In genomic region chr9:122886372-122887179, GRCm38 (mm10) we compare ENCODE assay signal across 8 mouse cellular contexts. TPM values are rescaled to one million over a fixed set of nuclear protein-coding genes. Genes with fewer than 3 reads are reported as not detected.
A peak's percentile ranks its signal among the peaks of the same experiment; 100 is the strongest.
DNase-seq lines count a peak whose midpoint lies in the region; ATAC-seq and TF ChIP-seq lines count a peak whose summit lies in the region.

No protein-coding gene starts in this region.

- peak overlapping the region; percentile 63 for H3K9ac ChIP-seq in lung, embryonic 15.5 days

- peak; percentile 80 for DNase-seq in NIH3T3 (ENCODE audit: low read depth)
- peak; percentile 74 for DNase-seq in cerebellum, adult 9-11 months
- peak; percentile 27 to 75 for DNase-seq in frontal cortex, adult 2 months (ENCODE audit: extremely low spot score in 1 of 2, low spot score in 1 of 2)
- DNase-seq in layer of hippocampus, adult 8-10 months (ENCODE audit: low spot score in 2 of 2), result peak; percentile 44 to 45
- peak; percentile 38 to 55 for DNase-seq in thymus, adult 18-20 months

- no peaks in the 10 kb centered on the region for H3K4me1 ChIP-seq in lung, embryonic 15.5 days
- H3K4me1 ChIP-seq in olfactory bulb, adult 2 months (ENCODE audit: control insufficient read depth, insufficient read depth, low read length), result no peaks in the 10 kb centered on the region

- WGBS in lung, embryonic 15.5 days, result 7% methylated on average over 54 of the region's 54 CpGs
- WGBS in olfactory bulb, adult 2 months, result 6% methylated on average over 54 of the region's 54 CpGs

- H3K4me3 ChIP-seq in lung, embryonic 15.5 days, result peak overlapping the region; percentile 69
- peak overlapping the region; percentile 75 for H3K4me3 ChIP-seq in olfactory bulb, adult 2 months (ENCODE audit: insufficient read depth, low read depth, low read length)

- TF ChIP-seq CTCF in olfactory bulb, adult 2 months (IDR thresholded peaks at IDR 0.05; ENCODE audit: insufficient read depth, low read depth, low read length), result 0 out of 2 replicates have a peak, but pooled peaks have one; percentile 10

- no peaks in the 10 kb centered on the region for H3K9me3 ChIP-seq in lung, embryonic 15.5 days

- peak overlapping the region; percentile 82 for H3K4me2 ChIP-seq in lung, embryonic 15.5 days

- TF ChIP-seq POLR2A in olfactory bulb, adult 2 months (IDR thresholded peaks at IDR 0.05; ENCODE audit: insufficient read depth, low read depth, low read length), result peak; percentile 73

- ATAC-seq in hematopoietic stem cell, adult 5-6 weeks (replicated peaks in 1 of 2; ENCODE audit: insufficient read depth in 1 of 2, low FRiP score in 2 of 2, low TSS enrichment in 1 of 2, low read depth in 1 of 2, poor library complexity in 2 of 2, severe bottlenecking in 2 of 2), result peak; percentile 46 to 87
- ATAC-seq in lung, embryonic 15.5 days (ENCODE audit: borderline replicate concordance, extremely low read depth, low FRiP score, low TSS enrichment), result peak; percentile 76

- H3K36me3 ChIP-seq in lung, embryonic 15.5 days, result no peaks in the 10 kb centered on the region

- no peaks in the 10 kb centered on the region for H3K27me3 ChIP-seq in lung, embryonic 15.5 days

- peak overlapping the region; percentile 4; the same call in 1 of the 2 replicates for H3K27ac ChIP-seq in lung, embryonic 15.5 days
- H3K27ac ChIP-seq in olfactory bulb, adult 2 months (ENCODE audit: insufficient read depth, low read depth, low read length), result no peak overlapping the region

RNA-seq across cellular contexts. Expression of gene Zkscan7, which starts 1.1 kb away (rescaled TPM):
- polyA plus RNA-seq in frontal cortex, adult 2 months (2012; rRNA removed), result 4.1 and 4.3 TPM in 2 replicates
- 5.1 and 7.5 TPM in 2 replicates for total RNA-seq in hematopoietic stem cell, adult 5-6 weeks (2017)
- 1 to 10 TPM; 4.1 to 6.5 (median 5.9) TPM for total RNA-seq in layer of hippocampus, adult 8-10 months (2022)
- polyA plus RNA-seq in lung, embryonic 15.5 days (2015; fragmentation: Nextera tagmentation; extraction: Ambion mirVana), result 3.5 and 4.7 TPM in 2 replicates
- polyA plus RNA-seq in olfactory bulb, adult 2 months (2012; ENCODE audit: insufficient read depth, insufficient read length, low replicate concordance, missing spikeins), result not detected in 2 replicates

RNA-seq across cellular contexts. Expression of gene Zfp445, which starts 20.8 kb away (rescaled TPM):
- 141 and 158 TPM in 2 replicates for polyA plus RNA-seq in frontal cortex, adult 2 months (2012; rRNA removed)
- 91.8 and 114 TPM in 2 replicates for total RNA-seq in hematopoietic stem cell, adult 5-6 weeks (2017)
- total RNA-seq in layer of hippocampus, adult 8-10 months (2022), result 100 to 1,000 TPM; 151 to 196 (median 188) TPM
- 65.6 and 67.1 TPM in 2 replicates for polyA plus RNA-seq in lung, embryonic 15.5 days (2015; fragmentation: Nextera tagmentation; extraction: Ambion mirVana)
- 65.3 and 733 TPM in 2 replicates for polyA plus RNA-seq in olfactory bulb, adult 2 months (2012; ENCODE audit: insufficient read depth, insufficient read length, low replicate concordance, missing spikeins)

RNA-seq across cellular contexts. Expression of gene Zfp105, which starts 36.3 kb away (rescaled TPM):
- 4.8 and 5.9 TPM in 2 replicates for polyA plus RNA-seq in frontal cortex, adult 2 months (2012; rRNA removed)
- total RNA-seq in hematopoietic stem cell, adult 5-6 weeks (2017), result 1.9 TPM in 1 of 2 replicates, not detected in the other
- 1 to 10 TPM; 6.9 to 9.9 (median 8.2) TPM for total RNA-seq in layer of hippocampus, adult 8-10 months (2022)
- 21.3 and 23.0 TPM in 2 replicates for polyA plus RNA-seq in lung, embryonic 15.5 days (2015; fragmentation: Nextera tagmentation; extraction: Ambion mirVana)
- polyA plus RNA-seq in olfactory bulb, adult 2 months (2012; ENCODE audit: insufficient read depth, insufficient read length, low replicate concordance, missing spikeins), result not detected in 2 replicates

RNA-seq across cellular contexts. Expression of gene Gm35549, which starts 42.7 kb away (rescaled TPM):
- not detected in 2 replicates for polyA plus RNA-seq in frontal cortex, adult 2 months (2012; rRNA removed)
- not detected in 2 replicates for total RNA-seq in hematopoietic stem cell, adult 5-6 weeks (2017)
- not detected for total RNA-seq in layer of hippocampus, adult 8-10 months (2022)
- 0.38 and 1.1 TPM in 2 replicates for polyA plus RNA-seq in lung, embryonic 15.5 days (2015; fragmentation: Nextera tagmentation; extraction: Ambion mirVana)
- not detected in 2 replicates for polyA plus RNA-seq in olfactory bulb, adult 2 months (2012; ENCODE audit: insufficient read depth, insufficient read length, low replicate concordance, missing spikeins)
